Mouse (Mus musculus): Measurements from ENCODE around the gene Rpl23. TPM values are rescaled to one million over a fixed set of nuclear protein-coding genes. Genes with fewer than 3 reads are reported as not detected.
A peak's percentile ranks its signal among the peaks of the same experiment; 100 is the strongest.

The Rpl23 gene
- polyA plus RNA-seq, 1 experiment from 2014 or later, result 585 TPM

DNA sequence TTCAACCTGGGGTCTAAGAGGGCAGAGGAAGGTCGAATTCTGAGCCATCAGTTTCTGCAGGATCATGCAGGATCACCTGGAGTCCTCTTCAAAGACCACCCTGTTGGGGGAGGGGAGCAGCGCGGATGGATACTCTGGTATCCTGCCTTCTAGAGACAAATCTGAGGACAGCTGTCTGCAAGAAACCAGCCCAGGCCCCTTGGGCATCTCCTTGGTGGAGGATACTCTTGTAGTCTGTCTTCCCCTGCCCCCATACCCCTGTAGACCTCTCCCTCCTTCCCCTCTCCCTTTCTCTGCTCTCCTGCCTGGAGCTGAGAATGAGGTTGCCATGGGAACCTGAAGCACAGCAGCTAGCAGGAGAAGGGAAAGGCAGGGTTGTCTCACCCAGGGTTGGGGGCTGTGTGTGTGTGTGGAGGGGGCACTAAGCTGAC is 30.3 kb upstream of the Rpl23 start:
- TF ChIP-seq CTCF (IDR thresholded peaks at IDR 0.05; ENCODE audit: low read depth) (no peak), EP300 (optimal IDR thresholded peaks at IDR 0.05) (no peak)
- Histone ChIP-seq H3K4me3 (ENCODE audit: low read depth, low read length) (no peak overlapping the region), H3K4me1 (replicated peaks; ENCODE audit: control insufficient read depth, insufficient read depth) (peaks cover 31% of the 10 kb centered on the region), H3K27me3 (ENCODE audit: control insufficient read depth, insufficient read depth, low read length) (no peaks in the 10 kb centered on the region), H3K9ac (ENCODE audit: low read length) (peak overlapping the region; percentile 23; the same call in 1 of the 2 replicates), H3K36me3 (ENCODE audit: control insufficient read depth, insufficient read depth, low read length) (0 out of 2 replicates have a peak, but pooled peaks cover 5% of the 10 kb centered on the region), H3K4me2 (replicated peaks; ENCODE audit: low read depth) (peak overlapping the region; percentile 14; the same call in 1 of the 2 replicates), H3K9me3 (ENCODE audit: control insufficient read depth, low read length) (no peaks in the 10 kb centered on the region), H3K27ac (replicated peaks) (peak overlapping the region; percentile 42)
- no peak for ATAC-seq (ENCODE audit: low FRiP score, low TSS enrichment)
- WGBS, result 34% methylated on average over 3 of the region's 3 CpGs
- no peak for DNase-seq (ENCODE audit: low spot score)

GRCm38 (mm10) chr11:97811569-97812362 is 29.5 kb upstream of the Rpl23 start:
- no peak for TF ChIP-seq CTCF (IDR thresholded peaks at IDR 0.05; ENCODE audit: low read depth)
- TF ChIP-seq EP300 (optimal IDR thresholded peaks at IDR 0.05), result no peak
- 22% methylated on average over 12 of the region's 13 CpGs for WGBS
- ATAC-seq (ENCODE audit: low FRiP score, low TSS enrichment), result peak; percentile 56
- H3K4me2 ChIP-seq (replicated peaks; ENCODE audit: low read depth), result 0 out of 2 replicates have a peak overlapping the region, but pooled peaks have one; percentile 1
- no peaks in the 10 kb centered on the region for H3K9me3 ChIP-seq (ENCODE audit: control insufficient read depth, low read length)
- peak overlapping the region; percentile 77 for H3K27ac ChIP-seq (replicated peaks)
- H3K27me3 ChIP-seq (ENCODE audit: control insufficient read depth, insufficient read depth, low read length), result no peaks in the 10 kb centered on the region
- H3K4me1 ChIP-seq (replicated peaks; ENCODE audit: control insufficient read depth, insufficient read depth), result peaks cover 28% of the 10 kb centered on the region
- peak; percentile 81 for DNase-seq (ENCODE audit: low spot score)
- no peak overlapping the region for H3K9ac ChIP-seq (ENCODE audit: low read length)
- peaks cover 8% of the 10 kb centered on the region; the same call in 1 of the 2 replicates for H3K36me3 ChIP-seq (ENCODE audit: control insufficient read depth, insufficient read depth, low read length)
- no peak overlapping the region for H3K4me3 ChIP-seq (ENCODE audit: low read depth, low read length)

DNA sequence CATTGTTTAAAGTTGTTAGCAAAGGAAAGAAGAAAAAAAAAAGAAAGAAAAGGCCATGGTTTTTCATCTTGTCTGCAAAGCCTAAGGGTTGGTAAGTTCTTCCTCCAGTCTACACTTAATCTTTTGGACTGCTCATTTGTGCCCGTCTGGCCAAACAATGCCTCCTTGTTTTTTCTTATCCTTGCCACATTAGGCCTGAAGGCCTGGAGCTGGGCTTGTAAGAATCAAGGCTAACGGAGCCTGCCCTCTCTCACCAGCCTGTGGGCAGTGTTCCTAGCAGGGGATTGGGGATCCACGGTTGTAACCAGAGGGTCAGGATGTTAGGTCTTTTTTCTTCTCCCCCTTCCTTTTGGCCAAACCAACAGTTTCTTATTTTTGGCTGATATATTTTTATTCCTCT is 28.7 kb upstream of the Rpl23 start:
- H3K4me3 ChIP-seq (ENCODE audit: low read depth, low read length), result no peak overlapping the region
- WGBS, result 41% methylated on average over 3 of the region's 3 CpGs
- peaks cover 6% of the 10 kb centered on the region; the same call in 1 of the 2 replicates for H3K36me3 ChIP-seq (ENCODE audit: control insufficient read depth, insufficient read depth, low read length)
- no peak for ATAC-seq (ENCODE audit: low FRiP score, low TSS enrichment)
- no peak overlapping the region for H3K9ac ChIP-seq (ENCODE audit: low read length)
- DNase-seq (ENCODE audit: low spot score), result no peak
- H3K27me3 ChIP-seq (ENCODE audit: control insufficient read depth, insufficient read depth, low read length), result no peaks in the 10 kb centered on the region
- H3K4me1 ChIP-seq (replicated peaks; ENCODE audit: control insufficient read depth, insufficient read depth), result peaks cover 33% of the 10 kb centered on the region
- peak overlapping the region; percentile 77 for H3K27ac ChIP-seq (replicated peaks)
- no peaks in the 10 kb centered on the region for H3K9me3 ChIP-seq (ENCODE audit: control insufficient read depth, low read length)
- TF ChIP-seq EP300 (optimal IDR thresholded peaks at IDR 0.05) (no peak), CTCF (IDR thresholded peaks at IDR 0.05; ENCODE audit: low read depth) (no peak)
- no peak overlapping the region for H3K4me2 ChIP-seq (replicated peaks; ENCODE audit: low read depth)

GRCm38 (mm10) chr11:97810356-97810755 is 28.1 kb upstream of the Rpl23 start:
- Histone ChIP-seq H3K9ac (ENCODE audit: low read length) (no peak overlapping the region), H3K27me3 (ENCODE audit: control insufficient read depth, insufficient read depth, low read length) (no peaks in the 10 kb centered on the region)

GRCm38 (mm10) chr11:97809235-97810121 is 27.2 kb upstream of the Rpl23 start:
- Histone ChIP-seq H3K9me3 (ENCODE audit: control insufficient read depth, low read length) (no peaks in the 10 kb centered on the region), H3K27ac (replicated peaks) (peak overlapping the region; percentile 77), H3K4me2 (replicated peaks; ENCODE audit: low read depth) (no peak overlapping the region), H3K36me3 (ENCODE audit: control insufficient read depth, insufficient read depth, low read length) (peaks cover 6% of the 10 kb centered on the region; the same call in 1 of the 2 replicates), H3K27me3 (ENCODE audit: control insufficient read depth, insufficient read depth, low read length) (no peaks in the 10 kb centered on the region), H3K9ac (ENCODE audit: low read length) (0 out of 2 replicates have a peak overlapping the region, but pooled peaks have one; percentile 41), H3K4me3 (ENCODE audit: low read depth, low read length) (no peak overlapping the region), H3K4me1 (replicated peaks; ENCODE audit: control insufficient read depth, insufficient read depth) (peaks cover 46% of the 10 kb centered on the region)
- 46% methylated on average over 7 of the region's 7 CpGs for WGBS
- ATAC-seq (ENCODE audit: low FRiP score, low TSS enrichment) (no peak), DNase-seq (ENCODE audit: low spot score) (no peak)
- TF ChIP-seq CTCF (IDR thresholded peaks at IDR 0.05; ENCODE audit: low read depth), result no peak
- TF ChIP-seq EP300 (optimal IDR thresholded peaks at IDR 0.05), result no peak

More at GRCm38 (mm10) chr11:97810356-97810755, 28.1 kb upstream of the Rpl23 start:
- H3K4me1 ChIP-seq (replicated peaks; ENCODE audit: control insufficient read depth, insufficient read depth), result peaks cover 37% of the 10 kb centered on the region
- WGBS, result 40% methylated on average over 7 of the region's 7 CpGs
- no peak overlapping the region for H3K4me2 ChIP-seq (replicated peaks; ENCODE audit: low read depth)
- peaks cover 6% of the 10 kb centered on the region; the same call in 1 of the 2 replicates for H3K36me3 ChIP-seq (ENCODE audit: control insufficient read depth, insufficient read depth, low read length)
- no peak overlapping the region for H3K4me3 ChIP-seq (ENCODE audit: low read depth, low read length)
- peak overlapping the region; percentile 77 for H3K27ac ChIP-seq (replicated peaks)
- H3K9me3 ChIP-seq (ENCODE audit: control insufficient read depth, low read length), result no peaks in the 10 kb centered on the region
- TF ChIP-seq EP300 (optimal IDR thresholded peaks at IDR 0.05), result no peak
- TF ChIP-seq CTCF (IDR thresholded peaks at IDR 0.05; ENCODE audit: low read depth), result no peak
- peak; percentile 88 for DNase-seq (ENCODE audit: low spot score)
- ATAC-seq (ENCODE audit: low FRiP score, low TSS enrichment), result peak; percentile 81
